Mouse (Mus musculus) splenic B cell, adult 2 months (primary cell): ENCODE results near the gene Stx8.

Experiments used
- DNase-seq: peaks from one replicate; pipeline ENCODE4 v3.0.0-alpha.2; 2011; ENCODE audit warnings: low read depth, low spot score
- H3K27me3 ChIP-seq: 2 replicates; pipeline ENCODE4 v1.6.1; 2012; ENCODE audit warnings: mild to moderate bottlenecking, low read length, moderate library complexity, mixed read lengths; ENCODE audit not compliant: control insufficient read depth, poor library complexity, insufficient read depth, severe bottlenecking
- H3K36me3 ChIP-seq: 2 replicates; pipeline ENCODE4 v1.6.1; 2012; ENCODE audit warnings: mild to moderate bottlenecking, low read length, moderate library complexity, mixed read lengths; ENCODE audit not compliant: control insufficient read depth, poor library complexity, insufficient read depth, severe bottlenecking

Gene Stx8

DNA sequence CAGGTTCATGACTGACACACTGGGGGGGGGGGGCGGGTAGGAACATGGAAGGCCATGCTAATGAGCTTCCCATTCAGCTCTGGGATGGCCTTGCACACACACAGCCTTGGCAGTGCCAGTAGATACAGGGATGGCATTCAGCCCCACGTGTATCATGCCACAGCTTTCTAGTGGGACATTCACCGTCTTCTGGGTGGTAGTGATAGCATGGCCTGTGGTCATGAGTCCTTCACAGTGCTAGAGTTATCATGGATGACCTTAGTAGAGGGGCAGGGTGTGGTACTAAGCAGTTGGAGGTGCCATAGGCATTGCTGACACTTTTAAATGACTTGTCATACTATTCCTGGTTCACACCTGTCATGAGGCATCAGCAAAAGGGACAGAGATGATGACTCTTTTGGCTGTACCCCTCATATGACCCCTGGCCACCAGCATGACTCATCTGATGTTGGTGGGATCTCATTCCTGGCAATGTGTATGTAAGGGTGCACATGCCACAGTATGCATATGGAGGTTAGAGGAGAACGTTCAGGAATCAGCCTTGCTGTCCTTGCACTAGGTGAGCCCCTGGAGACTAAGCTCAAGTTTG, 69.4 kb downstream of the Stx8 start:
- Histone ChIP-seq H3K27me3 (no peaks in the 10 kb centered on the region), H3K36me3 (0 out of 2 replicates have a peak, but pooled peaks cover 2% of the 10 kb centered on the region)
- DNase-seq: no peak

- H3K36me3 ChIP-seq: 0 out of 2 replicates have a peak, but pooled peaks cover 2% of the 10 kb centered on the region
- H3K27me3 ChIP-seq: no peaks in the 10 kb centered on the region
- DNase-seq: no peak
Observed at GRCm38 (mm10) chr11:68036133-68036959, 70.4 kb downstream of the Stx8 start.

- Histone ChIP-seq H3K27me3 (no peaks in the 10 kb centered on the region), H3K36me3 (0 out of 2 replicates have a peak, but pooled peaks cover 2% of the 10 kb centered on the region)
- DNase-seq: no peak
Observed at GRCm38 (mm10) chr11:68037093-68037492, 71.1 kb downstream of the Stx8 start.

DNA sequence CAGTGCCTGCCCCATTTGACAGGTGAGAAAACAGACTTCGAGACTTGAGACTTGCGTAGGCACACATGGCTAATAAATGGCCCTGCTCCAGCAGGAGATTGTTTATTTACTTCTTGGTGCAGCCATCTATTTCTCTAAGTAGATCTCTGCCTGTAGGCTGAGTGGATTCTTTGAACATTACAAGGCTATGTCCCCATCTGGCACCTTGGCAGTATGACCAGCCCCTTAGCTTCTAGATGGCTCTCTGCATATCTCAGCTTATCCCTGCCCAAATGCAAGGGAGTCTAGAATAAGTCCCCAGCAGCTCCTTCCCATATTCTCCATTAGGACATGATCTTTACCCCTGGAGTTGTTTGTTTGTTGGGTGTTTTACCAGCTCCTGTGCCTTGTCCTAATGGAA, 72.1 kb downstream of the Stx8 start:
- H3K27me3 ChIP-seq: no peaks in the 10 kb centered on the region
- no peak for DNase-seq
- H3K36me3 ChIP-seq: 0 out of 2 replicates have a peak, but pooled peaks cover 2% of the 10 kb centered on the region

GRCm38 (mm10) chr11:68044181-68044580, 78.2 kb downstream of the Stx8 start:
- DNase-seq: no peak
- Histone ChIP-seq H3K27me3 (no peaks in the 10 kb centered on the region), H3K36me3 (no peaks in the 10 kb centered on the region)

DNA sequence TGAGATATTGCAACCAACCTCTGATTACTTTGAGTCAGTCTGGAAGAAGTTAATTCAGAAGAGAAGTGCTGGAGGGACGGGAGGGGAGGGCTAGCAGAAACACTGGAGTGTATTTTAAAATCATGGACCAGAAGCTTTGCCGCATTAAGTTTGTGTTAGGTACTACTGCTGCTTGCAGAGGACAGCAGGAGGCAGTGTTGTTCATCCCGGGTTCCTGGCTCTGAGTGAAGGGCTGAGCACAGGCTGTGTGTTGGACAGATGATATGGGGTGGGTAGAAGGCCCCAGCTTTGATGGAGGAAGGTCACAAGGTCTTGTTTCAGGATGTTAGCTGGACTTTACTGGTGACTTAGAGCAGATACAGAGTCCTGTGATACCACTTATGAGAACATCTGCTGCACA, 80.9 kb downstream of the Stx8 start:
- Histone ChIP-seq H3K36me3 (no peaks in the 10 kb centered on the region), H3K27me3 (no peaks in the 10 kb centered on the region)
- peak; percentile 10 for DNase-seq

- DNase-seq: no peak
- no peaks in the 10 kb centered on the region for H3K27me3 ChIP-seq
Observed at GRCm38 (mm10) chr11:68049261-68050165, 83.5 kb downstream of the Stx8 start.

DNA sequence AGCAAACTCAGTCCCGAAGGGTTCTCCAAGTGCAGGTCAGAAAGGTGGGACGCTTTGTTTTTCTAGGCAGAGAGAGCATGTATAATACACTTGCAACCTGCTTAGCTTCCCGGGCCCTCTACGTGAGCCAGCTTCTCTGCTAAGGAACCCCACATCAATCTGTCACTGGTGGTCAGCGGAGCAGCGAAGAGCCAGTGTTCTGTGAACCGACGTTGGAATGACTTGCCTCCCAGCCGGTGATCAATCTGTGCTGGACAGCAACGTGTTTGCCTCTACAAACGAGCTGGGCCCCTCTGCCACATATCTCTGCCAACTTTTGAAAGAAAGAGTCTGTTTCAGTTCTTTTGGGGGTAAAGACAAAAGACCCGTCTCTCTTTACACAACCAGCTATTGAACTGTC, 84.7 kb downstream of the Stx8 start:
- no peaks in the 10 kb centered on the region for H3K36me3 ChIP-seq
- no peaks in the 10 kb centered on the region for H3K27me3 ChIP-seq
- DNase-seq: no peak

More at GRCm38 (mm10) chr11:68049261-68050165, 83.5 kb downstream of the Stx8 start:
- no peaks in the 10 kb centered on the region for H3K36me3 ChIP-seq

DNA sequence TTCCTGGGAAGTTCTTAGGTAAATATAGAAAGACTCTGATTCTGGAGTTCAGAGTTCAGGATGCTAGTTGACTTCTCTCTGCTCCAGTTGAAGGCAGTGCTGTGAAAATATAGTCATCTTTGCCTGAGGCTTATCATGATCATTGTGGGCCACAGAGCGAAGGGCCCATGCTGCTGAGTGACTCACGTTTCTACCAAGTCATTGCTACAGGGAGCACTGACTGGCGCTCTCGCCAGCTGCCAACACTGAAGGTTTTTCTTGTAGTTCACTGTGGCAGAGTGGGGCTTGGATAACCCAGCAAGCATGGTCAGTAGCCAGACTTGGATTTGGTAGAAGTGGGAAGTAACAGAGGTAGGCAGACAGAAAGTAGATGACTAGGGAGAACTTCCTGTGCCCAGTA, 85.3 kb downstream of the Stx8 start:
- Histone ChIP-seq H3K27me3 (no peaks in the 10 kb centered on the region), H3K36me3 (no peaks in the 10 kb centered on the region)
- DNase-seq: no peak

DNA sequence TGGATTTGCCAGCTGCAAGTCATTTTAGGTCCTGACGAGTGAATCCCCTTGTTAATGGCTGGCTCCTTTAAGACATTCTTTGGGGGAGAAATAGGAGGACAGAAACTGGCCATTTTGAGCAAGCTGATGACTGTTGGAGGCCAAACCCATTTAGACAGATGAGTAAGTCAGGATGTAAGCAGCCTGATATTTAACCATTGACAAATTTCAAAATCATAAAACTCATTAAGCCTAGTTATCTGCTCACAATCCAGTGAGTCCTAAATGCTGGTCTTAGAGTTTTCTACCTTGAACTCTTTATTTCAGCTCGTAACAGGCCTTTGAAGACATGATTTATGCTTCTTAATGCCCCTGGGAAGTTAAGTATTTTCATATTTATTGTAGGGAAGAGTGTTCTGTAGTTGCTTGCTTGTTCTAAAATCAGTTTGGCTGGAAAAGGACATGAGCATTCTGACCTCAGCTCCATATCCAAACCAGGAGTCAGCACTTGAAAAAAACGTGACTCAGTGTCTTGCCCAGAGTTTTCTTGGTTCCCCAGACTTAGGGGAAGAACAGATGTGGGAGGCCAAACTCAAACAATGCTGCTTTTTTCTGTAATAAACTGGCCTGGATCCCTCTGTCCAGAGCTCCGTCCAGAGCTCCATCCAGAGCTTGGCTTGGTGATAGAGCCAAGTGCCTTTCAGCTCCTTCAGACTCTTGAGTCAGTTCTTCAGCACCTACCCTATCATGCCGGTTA, 92.6 kb downstream of the Stx8 start:
- DNase-seq: no peak

DNA sequence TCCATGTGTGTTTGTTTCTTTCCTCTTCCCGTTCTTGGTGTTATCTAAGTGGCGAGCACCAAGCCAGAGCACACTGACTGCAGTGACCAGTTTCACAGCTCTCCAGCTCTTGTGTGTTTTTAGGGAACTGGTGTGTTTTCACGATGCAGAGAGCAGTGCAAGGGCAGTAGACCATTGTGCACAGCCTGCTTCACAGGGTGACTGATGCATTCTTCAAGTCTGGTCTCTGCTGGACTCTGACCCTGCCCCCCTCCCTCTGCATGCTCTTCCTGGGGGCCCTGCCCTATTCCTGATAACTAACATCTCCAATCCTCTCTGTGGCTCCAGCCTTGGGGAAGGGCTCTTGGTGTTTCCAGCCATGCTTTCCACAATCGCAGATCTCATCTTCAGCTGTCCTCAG, 94.7 kb downstream of the Stx8 start:
- H3K27me3 ChIP-seq: no peaks in the 10 kb centered on the region
- no peaks in the 10 kb centered on the region for H3K36me3 ChIP-seq
- no peak for DNase-seq

More for the DNA sequence above, 92.6 kb downstream of the Stx8 start:
- Histone ChIP-seq H3K36me3 (no peaks in the 10 kb centered on the region), H3K27me3 (no peaks in the 10 kb centered on the region)

DNA sequence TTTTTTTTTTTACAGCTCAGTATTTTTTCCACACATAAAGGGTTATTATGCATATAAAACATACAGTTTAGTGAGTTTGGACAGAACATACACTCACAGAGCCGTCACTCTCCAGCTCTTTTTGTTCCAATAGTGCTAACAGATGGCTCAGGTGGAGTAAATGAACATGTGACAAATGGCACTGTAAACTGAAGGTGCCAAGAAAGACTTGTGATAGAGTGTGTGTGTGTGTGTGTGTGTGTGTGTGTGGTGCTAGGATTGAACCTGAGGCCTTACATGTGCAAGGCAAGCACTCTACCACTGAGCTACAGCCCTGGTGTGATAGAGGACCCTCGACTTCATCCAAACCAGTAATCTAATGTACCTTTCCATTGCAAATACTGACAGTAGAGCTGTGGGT, 96.1 kb downstream of the Stx8 start:
- DNase-seq: no peak
- H3K36me3 ChIP-seq: no peaks in the 10 kb centered on the region
- H3K27me3 ChIP-seq: no peaks in the 10 kb centered on the region

- no peak for DNase-seq
- Histone ChIP-seq H3K27me3 (no peaks in the 10 kb centered on the region), H3K36me3 (no peaks in the 10 kb centered on the region)
Observed at GRCm38 (mm10) chr11:68067806-68068205, 101.8 kb downstream of the Stx8 start.

DNA sequence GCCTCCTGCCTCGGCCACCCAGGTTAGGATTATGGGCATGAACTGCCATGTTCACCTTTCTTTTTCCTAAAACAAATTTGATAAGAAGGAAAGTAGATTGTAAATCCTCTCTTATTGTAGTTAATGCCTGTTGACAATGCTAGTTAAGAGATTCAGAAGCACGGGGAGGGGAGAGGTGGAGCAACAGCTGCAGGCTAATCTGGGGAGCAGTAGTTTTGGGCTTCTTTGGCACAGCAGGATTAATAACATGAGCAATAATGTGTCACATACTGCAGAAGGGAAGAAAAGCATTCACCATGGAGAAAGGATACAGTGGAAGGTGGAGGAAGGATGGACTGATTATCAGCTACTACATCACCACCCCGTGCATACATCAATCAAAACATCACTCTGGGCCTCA, 104.1 kb downstream of the Stx8 start:
- no peaks in the 10 kb centered on the region for H3K36me3 ChIP-seq
- DNase-seq: no peak
- no peaks in the 10 kb centered on the region for H3K27me3 ChIP-seq
